Mouse (Mus musculus): Measurements from ENCODE around the gene Serpina3m.
"Not testable (repeated sequence)": the region's sequence is repeated elsewhere in the genome, so short reads cannot be mapped to it uniquely, and the experiment has no call there.

Serpina3m gene

GRCm38 (mm10) chr12:104338226-104338625 is at the start of gene Serpina3m, which contains the start of gene Serpina3k:
Gene Serpina3m (plus strand): TSS chr12:104338486.
Gene Serpina3k (plus strand): TSS chr12:104338486.
- not testable (repeated sequence) for DNase-seq (ENCODE audit: low read depth, low spot score)

- DNase-seq (ENCODE audit: low read depth, low spot score) = no peak
Observed at GRCm38 (mm10) chr12:104289872-104290271, 48.4 kb upstream of the Serpina3m start.

GRCm38 (mm10) chr12:104293963-104294362 is 44.3 kb upstream of the Serpina3m start:
- DNase-seq (ENCODE audit: low read depth, low spot score) = no peak

GRCm38 (mm10) chr12:104298049-104298448 is 40.2 kb upstream of the Serpina3m start:
- no peak for DNase-seq (ENCODE audit: low read depth, low spot score)

- DNase-seq (ENCODE audit: low read depth, low spot score) = no peak
Observed at GRCm38 (mm10) chr12:104305991-104306390, 32.3 kb upstream of the Serpina3m start.

- no peak for DNase-seq (ENCODE audit: low read depth, low spot score)
Observed at GRCm38 (mm10) chr12:104314253-104314652, 24.0 kb upstream of the Serpina3m start, which contains the start of gene Serpina3j. Gene Serpina3j (plus strand): TSS chr12:104314553.

- DNase-seq (ENCODE audit: low read depth, low spot score) = no peak
Observed at GRCm38 (mm10) chr12:104322454-104322853, 15.8 kb upstream of the Serpina3m start.

GRCm38 (mm10) chr12:104331701-104332100 is 6.6 kb upstream of the Serpina3m start:
- DNase-seq (ENCODE audit: low read depth, low spot score) = no peak

GRCm38 (mm10) chr12:104336873-104337272 is 1.4 kb upstream of the Serpina3m start:
- not testable (repeated sequence) for DNase-seq (ENCODE audit: low read depth, low spot score)

- DNase-seq (ENCODE audit: low read depth, low spot score) = no peak
Observed at GRCm38 (mm10) chr12:104338705-104339104, 419 bp downstream of the Serpina3m start.

GRCm38 (mm10) chr12:104342489-104342888 is 4.2 kb downstream of the Serpina3m start:
- DNase-seq (ENCODE audit: low read depth, low spot score) = not testable (repeated sequence)

GRCm38 (mm10) chr12:104345181-104345580 is 6.9 kb downstream of the Serpina3m start:
- no peak for DNase-seq (ENCODE audit: low read depth, low spot score)

- no peak for DNase-seq (ENCODE audit: low read depth, low spot score)
Observed at GRCm38 (mm10) chr12:104345707-104346106, 7.4 kb downstream of the Serpina3m start.

GRCm38 (mm10) chr12:104347091-104347490 is 8.8 kb downstream of the Serpina3m start:
- DNase-seq (ENCODE audit: low read depth, low spot score) = no peak

GRCm38 (mm10) chr12:104351812-104352211 is 13.5 kb downstream of the Serpina3m start:
- peak; percentile 47 for DNase-seq (ENCODE audit: low read depth, low spot score)

GRCm38 (mm10) chr12:104356006-104356405 is 17.7 kb downstream of the Serpina3m start:
- DNase-seq (ENCODE audit: low read depth, low spot score) = no peak

GRCm38 (mm10) chr12:104369986-104370385 is 31.7 kb downstream of the Serpina3m start:
- no peak for DNase-seq (ENCODE audit: low read depth, low spot score)

GRCm38 (mm10) chr12:104377179-104377578 is 38.9 kb downstream of the Serpina3m start:
- DNase-seq (ENCODE audit: low read depth, low spot score) = peak; percentile 56

- not testable (repeated sequence) for DNase-seq (ENCODE audit: low read depth, low spot score)
Observed at GRCm38 (mm10) chr12:104378351-104378750, 40.1 kb downstream of the Serpina3m start.

- DNase-seq (ENCODE audit: low read depth, low spot score) = peak; percentile 59
Observed at GRCm38 (mm10) chr12:104378815-104379214, 40.5 kb downstream of the Serpina3m start.

- DNase-seq (ENCODE audit: low read depth, low spot score) = no peak
Observed at GRCm38 (mm10) chr12:104379856-104380255, 41.6 kb downstream of the Serpina3m start.

GRCm38 (mm10) chr12:104381071-104381604 is 42.9 kb downstream of the Serpina3m start:
- DNase-seq (ENCODE audit: low read depth, low spot score) = peak; percentile 62

GRCm38 (mm10) chr12:104385987-104386386 is 47.7 kb downstream of the Serpina3m start:
- not testable (repeated sequence) for DNase-seq (ENCODE audit: low read depth, low spot score)

- not testable (repeated sequence) for DNase-seq (ENCODE audit: low read depth, low spot score)
Observed at GRCm38 (mm10) chr12:104386878-104387277, 48.6 kb downstream of the Serpina3m start.
